Mouse (Mus musculus) C2C12 (cell line): ENCODE data around the gene Etfbkmt.

ENCODE experiments used
- CEBPB ChIP-seq: IDR thresholded peaks from one replicate; pipeline ENCODE4 v1.6.1; 2011; ENCODE audit warnings: low read depth, mild to moderate bottlenecking, control low read depth, moderate library complexity
- CTCF ChIP-seq: IDR thresholded peaks from one replicate; pipeline ENCODE4 v1.5.1; 2011; ENCODE audit not compliant: control insufficient read depth, insufficient read depth, insufficient read length
- FOSL1 ChIP-seq: IDR thresholded peaks from one replicate; pipeline ENCODE4 v1.8.0; 2011; ENCODE audit warnings: mild to moderate bottlenecking, low read length; ENCODE audit not compliant: poor library complexity, insufficient read depth, severe bottlenecking
- MAX ChIP-seq: IDR thresholded peaks from one replicate; pipeline ENCODE4 v1.6.1; 2011; ENCODE audit warnings: mild to moderate bottlenecking, control low read depth
- MYOD1 ChIP-seq: IDR thresholded peaks from one replicate; pipeline ENCODE4 v1.6.1; 2011; ENCODE audit warnings: low read depth; ENCODE audit not compliant: control insufficient read depth, insufficient read length
- MYOG ChIP-seq: IDR thresholded peaks from one replicate; pipeline ENCODE4 v1.6.1; 2011; ENCODE audit not compliant: control insufficient read depth, insufficient read length; ENCODE audit errors: extremely low read depth
- USF1 ChIP-seq: IDR thresholded peaks from one replicate; pipeline ENCODE4 v1.6.1; 2011; ENCODE audit warnings: low read depth, mild to moderate bottlenecking, control low read depth, moderate library complexity

GRCm38 (mm10) chr6:149100174-149101075 lies 39.2 kb upstream of the Etfbkmt start:
- TF ChIP-seq FOSL1 (no peak), MYOD1 (no peak), CTCF (no peak), MYOG (no peak), MAX (no peak), USF1 (no peak), CEBPB (no peak)
